ENCODE assay signal across 7 mouse cellular contexts in genomic region chr7:97453141-97453921, GRCm38 (mm10). TPM values are rescaled to one million over a fixed set of nuclear protein-coding genes. Genes with fewer than 3 reads are reported as not detected.
DNase-seq lines count a peak whose midpoint lies in the region; ATAC-seq and TF ChIP-seq lines count a peak whose summit lies in the region.

No protein-coding gene starts in this region.

- H3K27ac ChIP-seq in CH12.LX (ENCODE audit: insufficient read depth, low read depth): no peak overlapping the region
- no peak overlapping the region for H3K27ac ChIP-seq in forebrain, embryonic 16.5 days (ENCODE audit: low read length)
- H3K27ac ChIP-seq in lung, embryonic 16.5 days (ENCODE audit: low read length): peak overlapping the region; percentile 80

- no peaks in the 10 kb centered on the region for H3K27me3 ChIP-seq in CH12.LX (replicated peaks)
- H3K27me3 ChIP-seq in forebrain, embryonic 16.5 days (replicated peaks; ENCODE audit: control insufficient read depth, insufficient read depth, low read length): no peaks in the 10 kb centered on the region
- no peaks in the 10 kb centered on the region for H3K27me3 ChIP-seq in lung, embryonic 16.5 days (ENCODE audit: control insufficient read depth, insufficient read depth, low read depth, low read length)

- no peak for TF ChIP-seq POLR2A in CH12.LX (IDR thresholded peaks at IDR 0.05; ENCODE audit: low read depth, low read length)

- H3K4me3 ChIP-seq in CH12.LX (replicated peaks in 1 of 3; ENCODE audit: low read depth in 2 of 3, low read length in 2 of 3, poor library complexity in 1 of 3): peak overlapping the region in 2 of 3 experiments; percentile 10 to 52
- H3K4me3 ChIP-seq in forebrain, embryonic 16.5 days (replicated peaks; ENCODE audit: low read length): peak overlapping the region; percentile 17
- peak overlapping the region; percentile 60 for H3K4me3 ChIP-seq in lung, embryonic 16.5 days (ENCODE audit: low read length)

- ATAC-seq in forebrain, embryonic 16.5 days: no peak
- peak; percentile 74 for ATAC-seq in lung, embryonic 16.5 days (ENCODE audit: low read depth)

- TF ChIP-seq EP300 in CH12.LX (IDR thresholded peaks at IDR 0.05; ENCODE audit: low read length): no peak

- H3K4me2 ChIP-seq in CH12.LX (ENCODE audit: insufficient read depth, low read depth, poor library complexity, severe bottlenecking): peak overlapping the region; percentile 90
- H3K4me2 ChIP-seq in forebrain, embryonic 16.5 days (ENCODE audit: low read length): peak overlapping the region; percentile 31
- peak overlapping the region; percentile 89 for H3K4me2 ChIP-seq in lung, embryonic 16.5 days (ENCODE audit: low read depth, low read length)

- dilution Hi-C loops in CH12.LX (cut with MboI; ENCODE audit: extremely low pct_ligation_motif_present, extremely low pct_unique_long_range_greater_than_20kb, low sequenced_read_pairs): no loop called here

- no peak for DNase-seq in CH12.LX (ENCODE audit: extremely low read depth)
- DNase-seq in adrenal gland, postnatal 36 days: peak; percentile 23 to 45
- peak; percentile 42 for DNase-seq in kidney, adult 18-20 months
- DNase-seq in retina, embryonic 14.5 days (ENCODE audit: low spot score): peak; percentile 30
- DNase-seq in left cerebral cortex, adult 18-20 months (ENCODE audit: low spot score in 2 of 2): no peak

- no peaks in the 10 kb centered on the region for H3K79me2 ChIP-seq in CH12.LX (replicated peaks; ENCODE audit: control insufficient read depth, extremely low read depth, insufficient read depth, poor library complexity, severe bottlenecking)

- 8% methylated on average over 27 of the region's 27 CpGs for WGBS in forebrain, embryonic 16.5 days
- WGBS in lung, embryonic 16.5 days: 2% methylated on average over 27 of the region's 27 CpGs

- in situ Hi-C loops in CH12.LX (cut with MboI; ENCODE audit: low pct_ligation_motif_present, low pct_unique_long_range_greater_than_20kb, low sequenced_read_pairs): no loop called here

- peaks cover 2% of the 10 kb centered on the region for H3K9me3 ChIP-seq in CH12.LX (replicated peaks; ENCODE audit: low read length)
- no peaks in the 10 kb centered on the region for H3K9me3 ChIP-seq in forebrain, embryonic 16.5 days (ENCODE audit: control insufficient read depth, low read length)
- peaks cover 3% of the 10 kb centered on the region; the same call in 1 of the 2 replicates for H3K9me3 ChIP-seq in lung, embryonic 16.5 days (ENCODE audit: control insufficient read depth, low read length)

- TF ChIP-seq CTCF in CH12.LX (conservative IDR thresholded peaks at IDR 0.05 in 1 of 2, IDR thresholded peaks at IDR 0.05 in 1 of 2; ENCODE audit: low read depth in 2 of 2, low read length in 2 of 2): no peak

- peak overlapping the region; percentile 16; the same call in 1 of the 2 replicates for H3K9ac ChIP-seq in CH12.LX (ENCODE audit: insufficient read depth, low read depth)
- H3K9ac ChIP-seq in forebrain, embryonic 16.5 days (replicated peaks; ENCODE audit: low read depth, low read length): peak overlapping the region; percentile 12
- peak overlapping the region; percentile 77 for H3K9ac ChIP-seq in lung, embryonic 16.5 days (ENCODE audit: low read length)

- no peaks in the 10 kb centered on the region for H3K36me3 ChIP-seq in CH12.LX (replicated peaks in 1 of 2; ENCODE audit: control insufficient read depth in 1 of 2, insufficient read depth in 1 of 2, low read length in 1 of 2)
- H3K36me3 ChIP-seq in forebrain, embryonic 16.5 days (ENCODE audit: control insufficient read depth, insufficient read depth): no peaks in the 10 kb centered on the region
- peaks cover 2% of the 10 kb centered on the region; the same call in 1 of the 2 replicates for H3K36me3 ChIP-seq in lung, embryonic 16.5 days (ENCODE audit: control insufficient read depth, insufficient read depth, low read length)

- peaks cover 8 to 21% of the 10 kb centered on the region in 2 experiments for H3K4me1 ChIP-seq in CH12.LX (ENCODE audit: control insufficient read depth in 1 of 2, insufficient read depth in 2 of 2)
- H3K4me1 ChIP-seq in forebrain, embryonic 16.5 days (replicated peaks; ENCODE audit: control insufficient read depth, insufficient read depth, low read length): no peaks in the 10 kb centered on the region
- peaks cover 7% of the 10 kb centered on the region; the same call in 1 of the 2 replicates for H3K4me1 ChIP-seq in lung, embryonic 16.5 days (replicated peaks; ENCODE audit: control insufficient read depth, insufficient read depth, low read length)

- no peak for TF ChIP-seq RAD21 in CH12.LX (IDR thresholded peaks at IDR 0.05; ENCODE audit: low read depth, low read length)

TF ChIP-seq in CH12.LX, 34 proteins besides CTCF, POLR2A, EP300 and RAD21:
- no peak for TF ChIP-seq KAT2A (IDR thresholded peaks at IDR 0.05; ENCODE audit: insufficient replicate concordance, low read length)
- TF ChIP-seq SIN3A (IDR thresholded peaks at IDR 0.05; ENCODE audit: low read length): peak; percentile 52; the same call in 1 of the 2 replicates
- 0 out of 2 replicates have a peak, but pooled peaks have one; percentile 66 for TF ChIP-seq MXI1 (IDR thresholded peaks at IDR 0.05; ENCODE audit: low read depth, low read length)

RNA-seq across cellular contexts. Expression of gene Kctd14, which starts 2.2 kb away (rescaled TPM):
- total RNA-seq in CH12.LX (2012; rRNA removed): 0.38 and 0.71 TPM in 2 replicates
- not detected in 2 replicates for total RNA-seq in CH12.LX (2014; rRNA removed)
- polyA plus RNA-seq in CH12.LX (2012; ENCODE audit: insufficient read length, low read depth): 0.17 and 0.22 TPM in 2 replicates
- 1 to 10 TPM; 2.3 to 3.7 TPM for total RNA-seq in adrenal gland, postnatal 36 days (2021)
- polyA plus RNA-seq in forebrain, embryonic 16.5 days (2015; fragmentation: Nextera tagmentation; extraction: Ambion mirVana): 1.9 and 2.2 TPM in 2 replicates
- 8.9 and 9.9 TPM in 2 replicates for polyA plus RNA-seq in lung, embryonic 16.5 days (2015; fragmentation: Nextera tagmentation; extraction: Ambion mirVana)
- total RNA-seq in left cerebral cortex, adult 18-20 months (2021): 1 to 10 TPM; 3.5 to 3.6 TPM

RNA-seq across cellular contexts. Expression of gene Ints4, which starts 27.4 kb away (rescaled TPM):
- total RNA-seq in CH12.LX (2012; rRNA removed): 46.6 and 51.8 TPM in 2 replicates
- total RNA-seq in CH12.LX (2014; rRNA removed): 58.0 and 77.2 TPM in 2 replicates
- 67.7 and 67.9 TPM in 2 replicates for polyA plus RNA-seq in CH12.LX (2012; ENCODE audit: insufficient read length, low read depth)
- total RNA-seq in adrenal gland, postnatal 36 days (2021): 10 to 100 TPM; 62.6 to 64.1 TPM
- polyA plus RNA-seq in forebrain, embryonic 16.5 days (2015; fragmentation: Nextera tagmentation; extraction: Ambion mirVana): 47.6 and 55.5 TPM in 2 replicates
- polyA plus RNA-seq in lung, embryonic 16.5 days (2015; fragmentation: Nextera tagmentation; extraction: Ambion mirVana): 46.9 and 49.8 TPM in 2 replicates
- 10 to 100 TPM; 29.6 to 31.1 TPM for total RNA-seq in left cerebral cortex, adult 18-20 months (2021)

RNA-seq across cellular contexts. Expression of gene Thrsp, which starts 35.8 kb away (rescaled TPM):
- not detected in 2 replicates for total RNA-seq in CH12.LX (2012; rRNA removed)
- total RNA-seq in CH12.LX (2014; rRNA removed): not detected in 2 replicates
- polyA plus RNA-seq in CH12.LX (2012; ENCODE audit: insufficient read length, low read depth): not detected in 2 replicates
- 1,000 to 10,000 TPM in 1 of 2 experiments, 100 to 1,000 TPM in 1; 749 to 1,266 TPM for total RNA-seq in adrenal gland, postnatal 36 days (2021)
- polyA plus RNA-seq in forebrain, embryonic 16.5 days (2015; fragmentation: Nextera tagmentation; extraction: Ambion mirVana): 4.6 and 5.3 TPM in 2 replicates
- polyA plus RNA-seq in lung, embryonic 16.5 days (2015; fragmentation: Nextera tagmentation; extraction: Ambion mirVana): 1.2 and 1.6 TPM in 2 replicates
- 10 to 100 TPM; 17.3 to 20.7 TPM for total RNA-seq in left cerebral cortex, adult 18-20 months (2021)

RNA-seq across cellular contexts. Expression of gene Ndufc2, which starts 53.5 kb away (rescaled TPM):
- total RNA-seq in CH12.LX (2012; rRNA removed) (202 and 217 TPM in 2 replicates), CH12.LX (2014; rRNA removed) (349 and 352 TPM in 2 replicates)
- polyA plus RNA-seq in CH12.LX (2012; ENCODE audit: insufficient read length, low read depth): 277 and 352 TPM in 2 replicates
- 100 to 1,000 TPM; 306 to 313 TPM for total RNA-seq in adrenal gland, postnatal 36 days (2021)
- 398 and 425 TPM in 2 replicates for polyA plus RNA-seq in forebrain, embryonic 16.5 days (2015; fragmentation: Nextera tagmentation; extraction: Ambion mirVana)
- polyA plus RNA-seq in lung, embryonic 16.5 days (2015; fragmentation: Nextera tagmentation; extraction: Ambion mirVana): 350 and 370 TPM in 2 replicates
- total RNA-seq in left cerebral cortex, adult 18-20 months (2021): 100 to 1,000 TPM; 232 to 247 TPM

Comparison
In these comparisons a context has a peak if more than half of its experiments do, and no peak if none do; other contexts are left out.
1. DNase-seq: peak in adrenal gland, postnatal 36 days (2 of 2), kidney, adult 18-20 months (single experiment) and retina, embryonic 14.5 days (single experiment); none in CH12.LX (single experiment) and left cerebral cortex, adult 18-20 months (0 of 2).
2. H3K4me2 ChIP-seq: peak in every context shown above with its lines; median percentile 90 in CH12.LX; 89 in lung, embryonic 16.5 days; 31 in forebrain, embryonic 16.5 days.
3. H3K9ac ChIP-seq: peak in every context shown above with its lines; median percentile 77 in lung, embryonic 16.5 days; 16 in CH12.LX; 12 in forebrain, embryonic 16.5 days.
4. RNA of gene Thrsp, which starts 35.8 kb away (total RNA-seq): 749 to 1,266 TPM in adrenal gland, postnatal 36 days; 17.3 to 20.7 TPM in left cerebral cortex, adult 18-20 months and not detected in CH12.LX; every median in the first group is over 10 times any median in the second.
5. Peak in every context shown above with its lines, with median percentiles within 50 percentile points of each other: H3K4me3 ChIP-seq.